Mouse (Mus musculus): ENCODE measurements around the gene Srsf10.
A peak's percentile ranks its signal among the peaks of the same experiment; 100 is the strongest.

GRCm38 (mm10) chr4:135889884-135890283 is 34.3 kb downstream of the Srsf10 start:
- peak; percentile 96 for TF ChIP-seq CTCF (IDR thresholded peaks at IDR 0.05; ENCODE audit: low read depth)
- no peak for TF ChIP-seq EP300 (IDR thresholded peaks at IDR 0.05; ENCODE audit: low read depth)
